Mouse (Mus musculus) kidney, adult 8-10 months (tissue): ENCODE data around the gene Cwf19l1.

Experiments used
- DNase-seq, 2 experiments: peaks; one replicate each; pipeline ENCODE4 v3.0.0; 2022

Gene Cwf19l1

DNA sequence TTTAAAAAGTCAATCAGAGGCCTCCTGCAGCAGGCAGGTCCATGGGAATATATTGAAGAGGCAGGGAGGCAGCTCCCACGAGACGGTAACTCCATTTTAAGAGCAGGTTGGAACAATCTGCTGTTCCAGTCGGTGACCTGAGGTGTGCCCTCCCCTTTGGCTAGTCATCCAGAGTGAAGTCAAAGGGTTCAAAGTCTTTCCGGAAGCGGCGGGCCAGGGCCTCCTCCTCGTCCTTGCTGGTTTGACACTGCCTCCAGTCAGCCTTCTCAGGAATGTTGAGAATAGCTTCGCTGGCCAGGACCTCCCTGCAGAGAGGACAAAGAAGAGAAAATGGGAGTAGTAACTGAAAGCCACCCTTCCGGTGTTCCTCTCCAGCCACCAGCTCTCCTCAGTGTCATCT is 25.3 kb downstream of the Cwf19l1 start:
- DNase-seq: peak; percentile 86 to 87

DNA sequence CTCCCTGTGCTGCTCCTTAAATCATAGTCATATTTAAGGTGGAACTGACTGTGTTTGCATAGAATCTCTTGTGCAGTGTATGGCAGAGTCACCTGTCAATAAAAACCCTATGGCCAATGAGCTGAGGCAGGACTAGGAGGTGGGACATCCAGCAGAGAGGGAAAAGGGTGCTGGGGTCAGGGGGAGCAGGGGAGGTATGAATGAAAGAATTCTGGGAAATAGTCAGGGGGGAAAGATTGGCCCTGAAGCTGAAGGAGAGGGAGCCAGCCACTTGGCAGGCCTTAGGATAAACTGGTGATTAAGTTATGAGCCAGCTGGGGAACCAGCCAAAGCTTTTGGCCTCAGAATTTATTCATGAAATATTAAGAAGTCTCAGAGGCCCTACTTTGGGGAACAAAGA is 26.7 kb downstream of the Cwf19l1 start:
- peak; percentile 64 to 69 for DNase-seq

DNA sequence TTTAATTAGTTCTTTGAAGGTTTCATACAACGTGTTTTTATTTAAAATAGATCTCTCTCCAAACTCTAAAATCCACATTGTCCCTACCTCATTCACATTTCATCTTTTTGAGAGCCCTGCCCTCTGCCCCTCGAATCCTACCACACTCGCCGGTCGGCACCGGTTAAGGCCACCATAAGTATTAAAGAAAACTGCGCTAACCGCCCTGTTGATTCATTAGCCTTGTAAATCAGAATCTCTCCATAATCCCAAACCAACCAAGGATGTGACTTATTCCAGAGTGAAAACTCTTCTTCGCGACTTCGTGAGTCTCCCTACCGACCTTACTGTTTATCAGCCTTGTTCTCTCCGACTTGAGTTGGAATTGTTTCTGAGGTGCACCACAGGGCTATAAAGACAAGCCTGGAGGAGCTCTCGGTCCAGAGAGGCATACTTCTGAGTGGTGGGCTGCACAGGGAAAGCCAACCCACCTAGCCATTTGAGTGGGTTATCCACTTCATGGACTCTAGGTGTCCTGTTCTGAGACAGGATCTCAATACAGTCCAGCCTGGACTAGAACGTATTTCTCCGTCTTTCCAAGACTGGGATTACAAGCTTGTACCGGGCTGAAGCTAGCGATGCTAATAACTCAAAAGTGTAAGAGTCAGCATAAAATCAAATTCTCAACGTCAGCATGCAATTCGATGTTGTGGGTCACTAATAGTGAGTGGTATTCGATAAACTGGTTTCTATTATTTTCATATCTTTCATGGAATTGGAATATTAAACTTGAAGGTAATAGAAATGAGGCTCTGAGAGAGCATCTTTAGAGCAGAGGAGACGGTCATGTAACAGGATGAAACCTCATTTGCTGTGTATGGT is 27.8 kb downstream of the Cwf19l1 start:
- no peak for DNase-seq

DNA sequence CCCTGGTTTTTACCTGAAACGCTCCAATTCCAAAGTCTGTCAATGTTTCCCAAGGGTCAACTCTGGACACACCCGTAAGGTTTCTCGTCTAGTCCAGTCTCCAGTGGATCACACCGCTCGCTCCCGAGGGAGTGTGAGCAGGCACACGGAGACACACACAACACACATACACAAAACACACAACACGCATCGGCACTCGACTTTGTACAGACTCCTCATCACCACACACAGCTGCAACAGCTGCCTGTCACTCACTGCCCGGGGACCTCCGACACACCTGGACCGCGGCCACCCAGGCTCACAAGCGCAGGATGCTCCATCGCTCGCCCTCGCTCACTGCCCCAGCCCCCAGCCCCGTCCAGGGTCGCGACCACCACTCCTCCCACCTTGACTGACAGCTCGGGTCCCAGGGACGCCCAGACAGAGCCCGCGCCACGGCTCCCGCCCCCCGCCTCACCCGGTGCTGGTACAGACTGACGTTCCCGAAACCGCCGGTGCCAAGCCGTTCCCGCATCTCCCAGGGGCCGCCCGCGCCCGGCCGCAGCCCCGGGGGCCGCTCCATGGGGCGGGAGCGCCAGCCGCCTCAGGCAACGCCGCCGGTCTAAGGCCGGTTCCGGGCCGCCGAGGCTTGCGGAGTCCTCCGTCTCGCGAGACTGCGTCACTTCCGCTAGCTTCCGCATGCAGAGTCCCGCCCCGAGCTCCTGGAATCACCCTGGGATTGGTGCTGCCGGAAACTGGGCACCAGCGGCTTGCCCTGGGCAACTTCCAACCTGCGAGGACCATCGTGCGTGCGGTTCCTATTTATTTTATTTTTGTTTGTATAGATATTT is 28.6 kb downstream of the Cwf19l1 start, which contains the start of gene Chuk:
Gene Chuk, minus strand, starts transcription at position 650 of the 830 bp plus-strand sequence.
- DNase-seq: peak; percentile 95 to 97

DNA sequence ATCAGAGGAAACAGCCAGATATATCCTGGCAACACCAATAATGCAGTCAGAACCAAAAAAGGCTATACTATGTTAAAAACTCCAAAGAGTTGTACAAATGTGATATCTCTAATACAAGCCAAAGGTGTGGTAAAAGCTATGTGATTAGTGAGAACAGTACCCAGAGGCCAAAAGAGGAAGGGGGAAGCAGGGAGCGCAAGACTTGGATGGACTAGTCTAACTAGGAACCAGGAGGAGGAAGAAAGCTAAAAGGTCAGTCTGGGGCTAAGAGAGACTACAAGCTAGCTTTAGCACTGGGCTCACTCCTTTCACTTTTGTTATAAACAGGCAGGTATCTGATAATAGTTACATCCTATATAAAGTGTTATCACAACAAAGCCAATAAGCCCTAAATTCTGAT is 31.3 kb downstream of the Cwf19l1 start:
- no peak for DNase-seq

DNA sequence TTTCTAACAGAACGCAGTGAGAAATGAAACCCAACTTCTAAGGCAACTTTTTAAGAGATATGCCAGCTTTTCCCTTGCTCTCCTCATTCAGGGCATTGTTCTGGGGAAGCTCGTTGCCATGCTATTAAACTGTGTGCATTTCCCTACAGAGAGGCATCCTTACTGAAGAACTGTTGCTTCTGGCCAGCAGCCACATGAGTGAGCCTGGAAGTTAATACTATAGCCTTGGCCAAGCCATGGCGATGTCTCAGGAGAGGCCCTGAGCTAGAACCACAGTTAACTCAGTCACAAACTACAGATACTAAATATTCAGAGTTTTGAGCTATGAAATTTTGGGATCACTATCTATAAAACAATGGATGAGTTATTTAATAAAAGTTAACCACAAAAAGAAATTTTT is 32.7 kb downstream of the Cwf19l1 start:
- no peak for DNase-seq

DNA sequence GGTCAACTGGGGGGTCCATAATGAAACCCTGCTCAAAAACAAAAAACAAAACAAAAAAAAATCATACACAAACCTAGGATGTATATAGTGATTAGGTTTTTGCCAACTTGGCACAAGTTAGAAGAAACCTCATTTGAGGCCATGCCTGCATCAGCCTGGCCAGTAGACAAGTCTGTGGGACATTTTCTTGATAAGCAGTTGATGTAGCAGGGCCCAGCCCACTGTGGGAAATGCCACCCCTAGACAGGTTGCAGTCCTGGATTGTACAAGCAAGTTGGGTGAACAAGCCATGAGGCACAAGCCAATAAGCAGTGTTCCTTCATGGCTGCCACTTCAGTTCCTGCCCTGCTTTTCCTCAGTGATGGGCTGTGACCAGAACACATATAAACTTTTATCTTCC is 34.8 kb downstream of the Cwf19l1 start:
- no peak for DNase-seq

DNA sequence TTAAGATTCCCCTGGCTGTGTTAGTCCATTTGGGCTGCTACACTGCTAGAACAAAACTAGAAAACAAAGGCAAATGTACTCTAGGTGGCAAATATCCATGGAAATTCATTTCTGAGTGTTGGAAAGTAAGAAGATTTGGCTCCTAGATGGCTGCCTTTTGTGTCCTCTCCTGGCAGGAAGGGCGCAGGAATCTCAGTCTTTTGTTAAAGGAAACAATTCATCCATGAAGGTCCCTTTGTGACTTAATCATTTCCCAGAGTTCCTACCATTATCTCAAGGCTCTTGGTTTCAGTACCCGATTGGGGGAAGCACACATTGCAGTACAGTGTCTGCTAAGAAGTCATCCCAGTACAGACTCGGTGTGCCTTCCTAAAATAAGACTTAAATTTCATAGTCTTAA is 49.4 kb downstream of the Cwf19l1 start:
- no peak for DNase-seq

DNA sequence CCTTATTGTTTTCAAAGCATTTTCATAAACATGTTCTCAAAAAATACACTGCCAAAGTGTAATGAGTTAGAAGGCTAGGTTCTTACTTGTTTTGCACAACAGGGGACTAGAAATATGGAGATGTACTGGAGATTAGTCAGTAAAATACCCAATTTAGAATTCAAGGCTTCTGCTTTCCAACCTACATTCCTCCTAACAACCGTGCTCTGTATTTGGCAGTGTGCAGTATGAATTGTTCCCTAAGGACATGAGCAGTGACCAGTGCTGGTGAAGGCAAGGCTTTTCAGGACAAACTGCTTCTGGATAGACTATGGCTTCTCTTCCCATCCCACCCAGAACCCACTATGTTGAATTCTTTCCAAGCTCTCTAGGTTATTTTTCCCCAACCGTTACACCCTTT is 54.8 kb downstream of the Cwf19l1 start:
- no peak for DNase-seq

DNA sequence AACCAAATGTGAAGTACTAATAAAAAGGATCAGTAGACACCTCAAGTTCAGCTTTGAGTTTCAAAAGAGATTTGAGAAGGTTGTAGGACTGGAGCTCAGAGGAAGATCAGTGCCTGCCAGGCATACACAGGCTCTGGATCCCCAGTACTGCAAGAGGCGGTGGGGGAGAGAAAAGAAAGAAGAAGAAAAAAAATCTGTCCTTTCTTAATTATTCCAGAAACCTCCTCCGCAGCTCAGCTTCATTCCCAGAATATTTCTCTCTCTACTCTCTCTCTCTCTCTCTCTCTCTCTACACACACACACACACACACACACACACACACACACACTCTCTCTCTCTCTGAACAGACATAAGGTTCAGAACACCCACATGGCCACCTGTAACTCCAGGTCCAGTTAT is 55.7 kb downstream of the Cwf19l1 start:
- no peak for DNase-seq

DNA sequence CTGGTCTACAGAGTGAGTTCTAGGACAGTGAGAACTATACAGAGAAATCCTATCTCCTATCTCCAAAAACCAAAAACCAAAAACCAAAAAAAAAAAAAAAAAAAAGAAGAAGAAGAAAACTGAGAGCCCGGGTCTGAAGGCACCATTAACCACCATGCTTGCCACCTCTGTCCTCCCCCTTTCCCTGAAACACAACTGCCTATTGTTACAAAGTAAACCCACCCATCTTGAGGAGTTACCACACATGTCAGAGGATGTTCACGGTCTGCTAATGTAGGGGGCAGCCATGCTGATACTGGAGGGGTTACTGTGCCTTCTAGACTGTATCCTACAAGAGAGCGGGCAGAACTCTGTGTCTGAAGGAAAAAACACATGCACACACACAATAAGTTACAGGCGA is 58.7 kb downstream of the Cwf19l1 start:
- DNase-seq: no peak

DNA sequence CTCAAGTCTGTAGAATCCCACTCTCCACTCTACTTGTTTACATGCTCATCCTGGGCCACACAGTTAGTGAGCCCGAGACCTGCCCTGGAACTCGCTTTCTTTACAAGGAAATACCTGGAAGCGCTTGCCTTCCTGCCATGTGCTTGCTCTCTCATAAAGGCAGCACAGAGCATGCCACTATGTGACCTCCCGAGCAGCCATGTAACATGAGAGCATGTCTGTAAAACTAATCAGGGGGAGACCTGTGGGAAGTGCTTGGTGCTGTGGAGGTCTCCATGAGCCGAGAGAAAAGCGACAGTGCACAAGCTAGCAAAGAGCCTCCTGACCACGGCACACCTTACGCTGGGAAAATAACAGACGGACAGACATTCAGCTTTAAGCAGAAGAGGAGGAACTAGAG is 59.2 kb downstream of the Cwf19l1 start:
- no peak for DNase-seq

DNA sequence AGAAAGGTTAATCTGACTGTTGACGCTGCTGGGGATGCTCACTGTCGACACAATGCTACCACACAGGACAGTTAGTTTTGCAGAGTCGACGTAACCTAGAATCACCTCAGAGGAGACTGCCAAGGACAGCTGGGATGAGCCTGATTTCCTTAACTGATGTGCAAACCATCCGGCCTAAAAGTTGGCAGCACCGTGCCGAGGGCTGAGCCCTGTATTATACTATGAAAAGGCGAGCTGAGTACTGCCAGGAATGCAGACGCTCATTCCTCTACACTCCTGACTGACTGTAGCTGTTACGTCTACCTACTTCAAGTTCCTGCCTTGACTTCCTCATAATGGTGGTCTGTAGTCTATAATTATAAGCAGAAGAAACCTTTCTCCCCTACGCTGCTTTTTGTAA is 60.7 kb downstream of the Cwf19l1 start:
- DNase-seq: no peak

DNA sequence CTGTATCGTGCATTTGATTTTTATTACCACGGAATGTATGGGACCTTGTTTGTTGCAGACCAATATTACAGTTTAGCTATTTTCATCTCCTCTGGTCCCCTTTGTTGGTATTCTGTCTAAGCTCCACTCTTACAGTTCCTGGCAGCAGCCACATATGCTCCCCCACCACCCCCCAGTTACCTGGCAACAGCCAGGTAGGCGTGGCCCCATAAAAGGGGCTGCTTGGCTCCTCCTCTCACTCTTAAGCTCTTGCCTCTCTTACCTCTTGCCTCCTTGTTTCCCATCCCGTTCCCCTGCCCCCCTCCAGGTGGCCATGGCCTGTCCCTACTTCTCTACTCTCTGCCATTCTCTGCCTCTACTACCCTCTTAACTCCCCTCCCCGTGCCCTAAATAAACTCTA is 64.5 kb downstream of the Cwf19l1 start:
- no peak for DNase-seq

DNA sequence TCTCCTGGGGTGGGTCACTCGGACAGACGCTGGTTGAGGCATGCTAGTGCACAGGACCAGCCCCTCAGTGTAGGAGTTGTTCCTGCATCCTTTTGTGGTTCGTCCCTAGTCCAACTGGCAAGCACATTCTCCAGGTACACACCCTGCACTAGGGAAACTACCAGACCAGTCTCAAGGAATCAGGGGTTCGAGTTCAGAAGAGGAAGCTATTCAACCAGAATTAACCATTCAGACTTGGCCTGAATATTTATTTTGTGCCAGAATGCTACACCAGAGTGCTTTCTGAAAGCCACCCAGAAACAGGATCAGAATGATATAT is 65.8 kb downstream of the Cwf19l1 start:
- no peak for DNase-seq

DNA sequence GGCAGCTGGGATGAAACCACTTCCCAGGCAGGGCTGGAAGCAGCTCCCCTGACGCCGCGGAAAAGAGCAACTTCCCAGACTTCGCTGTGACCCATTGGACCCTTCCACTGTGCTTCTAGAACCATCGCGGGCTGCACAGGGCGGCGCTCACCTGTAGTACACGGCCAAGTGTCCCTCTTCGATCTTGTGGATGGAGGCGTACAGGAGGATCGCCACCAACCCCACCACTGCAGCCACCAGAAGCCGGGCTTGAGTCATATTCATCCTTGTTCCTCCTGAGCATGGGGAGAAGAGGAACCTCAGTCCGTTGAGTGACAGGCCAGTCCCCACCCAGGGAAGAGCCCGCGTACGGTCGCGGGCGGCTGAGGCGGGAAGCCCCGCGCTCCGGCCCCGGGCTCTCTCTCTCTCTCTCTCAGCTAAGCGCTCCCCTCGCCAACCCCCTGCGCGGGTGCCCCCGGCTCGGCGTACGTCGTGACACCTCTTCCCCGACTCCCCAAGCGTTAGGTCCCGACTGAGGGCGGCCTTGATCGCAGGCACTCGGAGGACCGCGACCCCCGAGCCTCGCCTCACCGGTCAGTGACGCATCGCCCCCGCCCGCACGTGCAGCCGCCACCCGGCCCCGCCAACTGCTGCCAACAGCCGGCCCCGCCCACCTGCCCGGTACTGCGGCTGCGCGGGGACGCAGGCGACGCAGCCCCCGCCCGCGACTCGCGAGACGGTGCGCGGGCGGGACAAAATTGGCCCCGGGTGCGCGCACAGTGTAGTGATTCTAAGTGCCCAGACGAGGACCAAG is 66.4 kb downstream of the Cwf19l1 start, which contains the start of gene Erlin1:
Gene Erlin1, minus strand, starts transcription at position 665 of the 793 bp plus-strand sequence.
- peak; percentile 80 to 86 for DNase-seq

DNA sequence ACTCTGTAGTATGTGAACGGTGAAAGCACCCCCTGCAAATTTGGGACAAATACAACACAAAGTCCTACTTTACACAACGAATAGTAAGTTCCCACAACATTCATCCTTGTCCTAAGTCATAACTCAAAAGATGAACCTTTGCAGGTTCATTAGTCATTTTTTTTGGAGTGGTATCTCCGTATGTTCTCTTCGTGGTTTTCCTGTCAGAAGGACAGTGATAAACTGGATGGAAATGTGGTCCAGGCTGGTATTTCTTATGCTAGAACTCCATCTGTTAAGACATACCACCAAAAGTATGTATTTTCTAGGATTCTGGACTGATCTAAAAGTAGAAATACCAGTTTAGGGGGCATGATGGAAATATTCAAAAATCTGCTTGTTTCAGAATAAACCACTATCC is 67.4 kb downstream of the Cwf19l1 start:
- DNase-seq: no peak

DNA sequence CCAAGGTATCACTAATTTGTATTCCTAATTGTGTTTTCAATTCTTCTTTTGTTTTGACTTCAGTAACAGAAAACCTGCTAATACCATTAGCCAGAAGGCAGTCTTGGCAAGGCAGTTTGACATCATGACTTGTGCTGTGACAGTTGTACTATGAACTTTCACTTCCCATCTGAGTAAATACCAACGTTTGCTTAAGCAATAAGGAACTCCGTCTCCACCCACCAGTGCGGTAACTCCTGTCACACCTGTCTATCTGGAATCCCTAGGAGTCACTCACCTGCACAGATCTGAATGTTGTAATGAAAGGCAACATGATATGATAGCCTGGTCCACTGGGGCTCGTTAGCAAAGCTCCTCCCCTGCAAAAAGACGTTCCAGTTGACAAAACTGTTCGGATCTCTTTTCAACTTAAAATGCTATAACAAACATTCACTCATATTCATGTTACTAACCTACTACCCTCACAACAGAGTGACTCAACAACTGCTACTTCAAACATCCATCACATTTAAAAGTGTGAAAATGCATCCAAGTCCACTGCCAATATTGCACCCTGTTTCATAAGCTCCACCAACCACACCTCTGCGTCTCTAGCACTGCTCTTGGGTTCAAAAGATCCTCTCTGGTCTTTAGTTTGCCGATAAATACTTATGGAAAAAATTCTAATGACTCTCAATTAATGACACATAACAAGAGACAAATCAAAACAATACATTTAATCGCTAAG is 68.2 kb downstream of the Cwf19l1 start:
- peak; percentile 58 to 61 for DNase-seq

DNA sequence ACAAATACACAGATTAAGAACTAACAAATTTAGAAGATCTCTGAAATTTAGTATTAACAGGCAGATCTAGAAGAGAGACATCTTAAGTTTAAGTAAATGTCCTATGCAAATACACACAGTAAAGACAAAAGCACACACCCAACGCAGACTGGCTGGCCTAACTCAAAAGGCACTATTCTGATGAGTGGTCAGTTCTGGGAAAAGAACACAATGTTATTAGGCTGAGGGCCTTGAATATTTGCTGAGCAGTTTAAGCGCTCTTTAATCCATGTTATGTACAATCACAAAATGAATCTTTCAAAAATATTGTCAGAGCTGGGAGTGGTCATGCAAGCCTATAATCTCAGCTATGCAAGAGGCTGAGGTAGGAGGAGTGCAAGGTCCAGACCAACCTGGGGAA is 70.9 kb downstream of the Cwf19l1 start:
- no peak for DNase-seq

DNA sequence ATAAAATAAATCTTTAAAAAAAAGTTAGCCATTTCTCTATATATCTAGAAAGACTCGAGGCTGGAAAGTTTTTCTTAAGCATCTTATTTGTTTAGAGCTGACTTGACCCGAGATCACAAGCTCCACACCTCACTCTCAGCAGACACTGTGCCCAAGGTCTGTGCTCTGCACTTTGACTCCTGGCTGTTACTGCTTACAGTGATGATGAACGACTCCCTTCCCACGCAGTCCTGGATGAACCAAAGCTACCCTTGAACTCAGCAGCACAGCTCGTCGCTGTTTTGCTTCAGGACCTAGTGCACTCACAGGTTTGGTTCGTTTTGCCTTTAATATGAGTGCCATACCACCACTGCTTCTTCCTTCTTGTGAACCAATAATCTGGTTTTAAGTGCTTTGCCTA is 71.9 kb downstream of the Cwf19l1 start:
- peak; percentile 66 to 68 for DNase-seq

DNA sequence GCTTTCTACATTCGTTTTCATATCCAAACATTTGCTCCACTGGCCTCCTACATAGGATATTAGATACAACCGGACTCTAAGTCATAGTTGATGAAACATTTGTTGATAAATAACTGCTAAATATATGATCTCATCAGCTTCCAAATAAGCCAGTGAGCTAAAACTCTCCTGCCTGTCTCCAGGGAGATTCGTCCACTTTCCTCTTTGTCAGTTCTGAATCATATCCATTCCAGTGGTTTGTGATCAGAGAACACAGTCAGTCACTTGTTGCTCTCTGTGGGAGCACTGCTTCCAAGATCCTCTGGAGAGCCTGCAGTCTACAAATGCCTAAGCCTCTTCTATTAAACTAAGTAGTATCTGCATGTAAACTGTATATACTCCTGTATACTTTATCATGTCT is 75.5 kb downstream of the Cwf19l1 start:
- no peak for DNase-seq
